Mouse (Mus musculus) heart, adult 2 months (tissue): ENCODE data around the gene Olfr553. TPM values are rescaled to one million over a fixed set of nuclear protein-coding genes. Genes with fewer than 3 reads are reported as not detected.
"Not testable (repeated sequence)": the region's sequence is repeated elsewhere in the genome, so short reads cannot be mapped to it uniquely, and the experiment has no call there.

Experiments used
- DNase-seq, 2 experiments: peaks; one replicate each; pipeline ENCODE4 v3.0.0; 2021
- H3K27ac ChIP-seq: fragments of 200-600 bp; 2 replicates; pipeline ENCODE4 v1.8.1; 2022
- H3K27me3 ChIP-seq: fragments of 200-500 bp; 2 replicates; pipeline ENCODE4 v1.6.1; 2012; ENCODE audit warnings: mild to moderate bottlenecking, low read length, inconsistent platforms, mixed read lengths; ENCODE audit not compliant: control insufficient read depth, insufficient read depth
- H3K36me3 ChIP-seq: fragments of 200-500 bp; 2 replicates; pipeline ENCODE4 v1.6.1; 2012; ENCODE audit warnings: low read length, inconsistent platforms; ENCODE audit not compliant: control insufficient read depth, insufficient read depth
- H3K4me1 ChIP-seq: fragments of 200-500 bp; 2 replicates; pipeline ENCODE4 v1.6.1; 2011; ENCODE audit warnings: low read length; ENCODE audit not compliant: control insufficient read depth, insufficient read depth
- H3K4me3 ChIP-seq: fragments of 200-600 bp; 2 replicates; pipeline ENCODE4 v1.8.1; 2022
- H3K79me2 ChIP-seq: fragments of 200-500 bp; replicated peaks from 2 replicates; pipeline ENCODE4 v1.6.1; 2012; ENCODE audit warnings: mild to moderate bottlenecking, inconsistent platforms, low read length, moderate library complexity, mixed read lengths; ENCODE audit not compliant: control insufficient read depth, insufficient read depth
- H3K9ac ChIP-seq: fragments of 200-500 bp; 2 replicates; pipeline ENCODE4 v1.6.1; 2012; ENCODE audit warnings: low read depth, mild to moderate bottlenecking, control low read depth, inconsistent platforms, low read length, mixed read lengths
- CTCF ChIP-seq: fragments of 200-600 bp; IDR thresholded peaks from 2 replicates; pipeline ENCODE4 v1.8.1; 2022; ENCODE audit warnings: antibody characterized with exemption, mild to moderate bottlenecking, moderate library complexity
- EP300 ChIP-seq: fragments of 200-500 bp; IDR thresholded peaks from 2 replicates; pipeline ENCODE4 v1.6.1; 2011; ENCODE audit warnings: low read depth, low read length, control low read depth; ENCODE audit not compliant: insufficient read depth
- POLR2A ChIP-seq: fragments of 200-500 bp; IDR thresholded peaks from 2 replicates; pipeline ENCODE4 v1.6.1; 2011; ENCODE audit warnings: mild to moderate bottlenecking, low read depth, low read length, control low read depth; ENCODE audit not compliant: insufficient read depth
- WGBS: fragments of 180-500 bp; shearing (Covaris S2); methylation state at CpG from one replicate; pipeline ENCODE4 v1.1.7; 2018; 5-methylcytosine and 5-hydroxymethylcytosine counted together
- intact Hi-C: fragments of 180-260 bp; cut with DNase I; formaldehyde crosslinking; loops from one replicate; pipeline ENCODE4 v1.15.1; 2025
- long read RNA-seq: library from polyadenylated mRNA; stranded (forward); transcript quantifications from one replicate; pipeline ENCODE4 v2.0.0, GENCODE M21; 2021
- polyA plus RNA-seq: library from polyadenylated mRNA; depleted of rRNA; stranded (reverse); fragments of >200 nt; gene quantifications from 2 replicates; pipeline ENCODE4 v1.2.3, GENCODE M21; 2012; rRNA removed
- total RNA-seq, 2 experiments: library from RNA; stranded (reverse); gene quantifications; 2 replicates each; pipeline ENCODE4 v1.2.3; 2021

The Olfr553 gene
- not detected for total RNA-seq
- not detected in 2 replicates for polyA plus RNA-seq
- long read RNA-seq: 0 reads

- TF ChIP-seq EP300 (no peak), CTCF (no peak), POLR2A (no peak)
- DNase-seq: no peak
Measured at GRCm38 (mm10) chr7:102618118-102618517, at the start of gene Olfr553. TSS of gene Olfr553 (minus strand) at chr7:102618218.

GRCm38 (mm10) chr7:102665378-102665777 lies 47.4 kb upstream of the Olfr553 start:
- Histone ChIP-seq H3K4me1 (no peaks in the 10 kb centered on the region; the same call in 1 of the 2 replicates), H3K9ac (no peak overlapping the region), H3K27ac (no peak overlapping the region), H3K27me3 (no peaks in the 10 kb centered on the region), H3K36me3 (no peaks in the 10 kb centered on the region), H3K79me2 (no peaks in the 10 kb centered on the region), H3K4me3 (no peak overlapping the region)
- no peak for DNase-seq
- WGBS: 34% methylated on average over 2 of the region's 2 CpGs
- intact Hi-C loops: loop anchor here (10.0 kb wide), 1 partner anchor 89 kb away; the partner anchor contains the start of genes Olfr560 and Olfr78
- TF ChIP-seq CTCF (peak; percentile 77), EP300 (no peak), POLR2A (no peak)

More at GRCm38 (mm10) chr7:102618118-102618517, at the start of gene Olfr553:
- H3K4me1 ChIP-seq: no peaks in the 10 kb centered on the region
- H3K79me2 ChIP-seq: no peaks in the 10 kb centered on the region
- no peak within 1 kb of the TSS for H3K9ac ChIP-seq
- H3K4me3 ChIP-seq: no peak within 1 kb of the TSS
- no peaks in the 10 kb centered on the region for H3K36me3 ChIP-seq
- intact Hi-C loops: no loop called here
- no peaks in the 10 kb centered on the region for H3K27me3 ChIP-seq
- H3K27ac ChIP-seq: no peak within 1 kb of the TSS

DNA sequence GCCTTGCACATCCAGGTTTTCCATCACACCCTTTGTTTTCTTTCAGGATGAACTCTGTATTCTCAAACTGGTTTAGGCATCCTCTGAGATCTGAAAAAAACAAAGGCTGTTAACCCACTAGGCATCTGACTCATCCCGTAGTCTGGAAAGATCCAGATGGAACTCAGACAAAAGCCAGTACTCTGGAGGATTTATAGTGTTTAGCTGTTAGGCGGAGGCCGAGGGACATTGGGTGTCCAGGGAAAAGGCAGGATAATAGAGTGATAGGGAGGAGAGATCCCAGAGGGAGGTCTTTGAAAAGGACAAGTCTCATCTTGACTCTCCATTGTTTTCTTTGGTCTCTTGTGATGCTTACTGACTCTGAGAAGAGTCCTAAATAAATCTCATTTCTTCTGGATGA lies 46.6 kb upstream of the Olfr553 start, which contains the start of gene Olfr556:
TSS of gene Olfr556 (plus strand) at position 301 of the 400 bp plus-strand sequence.
- H3K36me3 ChIP-seq: no peaks in the 10 kb centered on the region
- intact Hi-C loops: loop anchor here (10.0 kb wide), 1 partner anchor 90 kb away; the partner anchor contains the start of genes Olfr560 and Olfr78
- H3K27ac ChIP-seq: no peak within 1 kb of the TSS
- H3K27me3 ChIP-seq: no peaks in the 10 kb centered on the region
- H3K79me2 ChIP-seq: no peaks in the 10 kb centered on the region
- no peak within 1 kb of the TSS for H3K9ac ChIP-seq
- H3K4me1 ChIP-seq: no peaks in the 10 kb centered on the region; the same call in 1 of the 2 replicates
- no peak within 1 kb of the TSS for H3K4me3 ChIP-seq
- TF ChIP-seq EP300 (no peak), POLR2A (no peak), CTCF (no peak)
- WGBS: 36% methylated on average over 3 of the region's 3 CpGs
- no peak for DNase-seq

DNA sequence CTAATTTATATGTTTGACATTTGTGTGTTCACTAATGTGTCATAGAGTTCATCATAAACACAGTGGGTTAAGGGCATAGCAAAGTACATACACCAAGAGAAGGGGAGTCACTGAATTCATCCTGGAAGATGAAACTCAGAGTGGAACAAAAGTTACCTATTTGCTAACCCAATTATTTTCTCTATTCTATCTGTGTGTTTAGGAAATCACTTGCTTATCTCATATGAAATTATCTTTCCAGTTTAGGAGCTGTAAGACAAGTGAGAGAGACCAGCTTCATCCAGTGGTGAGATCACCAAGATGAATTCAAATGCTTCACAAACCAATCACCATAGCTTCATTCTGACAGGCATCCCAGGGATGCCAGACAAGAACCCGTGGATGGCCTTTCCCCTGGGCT lies 40.5 kb upstream of the Olfr553 start, which contains the start of gene Olfr555:
TSS of gene Olfr555 (plus strand) at position 301 of the 400 bp plus-strand sequence.
- intact Hi-C loops: no loop called here
- Histone ChIP-seq H3K27me3 (no peaks in the 10 kb centered on the region), H3K27ac (no peak within 1 kb of the TSS), H3K4me1 (no peaks in the 10 kb centered on the region), H3K4me3 (no peak within 1 kb of the TSS), H3K79me2 (no peaks in the 10 kb centered on the region), H3K9ac (no peak within 1 kb of the TSS), H3K36me3 (no peaks in the 10 kb centered on the region)
- TF ChIP-seq EP300 (no peak), POLR2A (no peak), CTCF (no peak)
- 57% methylated on average over 1 of the region's 1 CpGs for WGBS
- no peak for DNase-seq

GRCm38 (mm10) chr7:102644945-102645344 lies 26.9 kb upstream of the Olfr553 start:
- not testable (repeated sequence) for H3K9ac ChIP-seq
- WGBS: 41% methylated on average over 4 of the region's 4 CpGs
- DNase-seq: peak in 1 of 2 experiments; percentile 21

GRCm38 (mm10) chr7:102638132-102638531 lies 20.1 kb upstream of the Olfr553 start, which contains the start of gene Olfr554:
TSS of gene Olfr554 (plus strand) at chr7:102638432.
- 74% methylated on average over 1 of the region's 1 CpGs for WGBS
- intact Hi-C loops: no loop called here
- H3K9ac ChIP-seq: no peak within 1 kb of the TSS
- no peaks in the 10 kb centered on the region for H3K36me3 ChIP-seq
- TF ChIP-seq EP300: no peak
- TF ChIP-seq POLR2A: no peak
- TF ChIP-seq CTCF: no peak
- H3K4me3 ChIP-seq: no peak within 1 kb of the TSS
- no peaks in the 10 kb centered on the region for H3K27me3 ChIP-seq
- no peaks in the 10 kb centered on the region for H3K79me2 ChIP-seq
- H3K4me1 ChIP-seq: no peaks in the 10 kb centered on the region; the same call in 1 of the 2 replicates
- no peak within 1 kb of the TSS for H3K27ac ChIP-seq
- no peak for DNase-seq

More at GRCm38 (mm10) chr7:102644945-102645344, 26.9 kb upstream of the Olfr553 start:
- H3K79me2 ChIP-seq, H3K4me1 ChIP-seq, H3K4me3 ChIP-seq, H3K36me3 ChIP-seq, H3K27ac ChIP-seq, H3K27me3 ChIP-seq, intact Hi-C loops: not testable (repeated sequence)
